Mouse (Mus musculus) forebrain, embryonic 14.5 days (tissue): ENCODE data around the gene Wbp1. TPM values are rescaled to one million over a fixed set of nuclear protein-coding genes. Genes with fewer than 3 reads are reported as not detected.

Source experiments
- ATAC-seq: fragments of 200-750 bp; cut with Nextera tagmentation; 2 replicates; pipeline ENCODE4 v1.8.0; 2017; ENCODE audit warnings: mild to moderate bottlenecking, moderate library complexity
- DNase-seq: peaks from one replicate; pipeline ENCODE4 v3.0.0-alpha.2; 2015; ENCODE audit warnings: low spot score
- H3K27ac ChIP-seq: fragments of 300-500 bp; sonication (generic); 2 replicates; pipeline ENCODE4 v1.5.1; 2014; ENCODE audit warnings: low read depth, mild to moderate bottlenecking, control low read depth, low read length, moderate library complexity
- H3K27me3 ChIP-seq: fragments of 300-500 bp; sonication (generic); replicated peaks from 2 replicates; pipeline ENCODE4 v1.6.1; 2014; ENCODE audit warnings: low read length, control low read depth, mixed read lengths; ENCODE audit not compliant: control insufficient read depth, insufficient read depth
- H3K36me3 ChIP-seq: fragments of 300-500 bp; sonication (generic); 2 replicates; pipeline ENCODE4 v1.6.1; 2014; ENCODE audit warnings: low read length, control low read depth; ENCODE audit not compliant: control insufficient read depth, insufficient read depth
- H3K4me1 ChIP-seq: fragments of 300-500 bp; sonication (generic); 2 replicates; pipeline ENCODE4 v1.6.1; 2014; ENCODE audit warnings: antibody characterized with exemption, low read length, control low read depth; ENCODE audit not compliant: control insufficient read depth, insufficient read depth
- H3K4me2 ChIP-seq: fragments of 300-500 bp; sonication (generic); 2 replicates; pipeline ENCODE4 v1.6.1; 2014; ENCODE audit warnings: mild to moderate bottlenecking, control low read depth, low read length
- H3K4me3 ChIP-seq: fragments of 300-500 bp; sonication (generic); 2 replicates; pipeline ENCODE4 v1.5.1; 2014; ENCODE audit warnings: low read depth, low read length, control low read depth
- H3K9ac ChIP-seq: fragments of 300-500 bp; sonication (generic); 2 replicates; pipeline ENCODE4 v1.6.1; 2014; ENCODE audit warnings: mild to moderate bottlenecking, low read length, control low read depth, moderate library complexity
- H3K9me3 ChIP-seq: fragments of 300-500 bp; sonication (generic); replicated peaks from 2 replicates; pipeline ENCODE4 v1.6.1; 2016; ENCODE audit warnings: low read length, control low read depth, mixed read lengths; ENCODE audit not compliant: control insufficient read depth
- WGBS: fragments of 180-500 bp; shearing (Covaris S2); extraction: QIAGEN DNeasy Blood & Tissue Kit; methylation state at CpG from one replicate; pipeline ENCODE4 v1.1.7; 2014; 5-methylcytosine and 5-hydroxymethylcytosine counted together
- polyA plus RNA-seq: library from polyadenylated mRNA; unstranded; fragments of >200 nt; fragmentation: Nextera tagmentation; extraction: Ambion mirVana; gene quantifications from 2 replicates; pipeline ENCODE4 v1.2.1, GENCODE M21; 2014

The Wbp1 gene
- 197 and 214 TPM in 2 replicates for polyA plus RNA-seq

GRCm38 (mm10) chr6:83120930-83121862 lies at the start of gene Wbp1:
TSS of gene Wbp1 (minus strand) at chr6:83121559.
- ATAC-seq (peak; percentile 95), DNase-seq (peak; percentile 99)
- no peaks in the 10 kb centered on the region for H3K27me3 ChIP-seq
- H3K4me3 ChIP-seq = peak within 1 kb of the TSS; percentile 65
- H3K36me3 ChIP-seq = peaks cover 34% of the 10 kb centered on the region
- peak within 1 kb of the TSS; percentile 95 for H3K9ac ChIP-seq
- peaks cover 26% of the 10 kb centered on the region for H3K4me1 ChIP-seq
- WGBS = under 1% methylated on average over 38 of the region's 38 CpGs
- peak within 1 kb of the TSS; percentile 98 for H3K27ac ChIP-seq
- H3K4me2 ChIP-seq = peak within 1 kb of the TSS; percentile 94
- no peaks in the 10 kb centered on the region for H3K9me3 ChIP-seq

DNA sequence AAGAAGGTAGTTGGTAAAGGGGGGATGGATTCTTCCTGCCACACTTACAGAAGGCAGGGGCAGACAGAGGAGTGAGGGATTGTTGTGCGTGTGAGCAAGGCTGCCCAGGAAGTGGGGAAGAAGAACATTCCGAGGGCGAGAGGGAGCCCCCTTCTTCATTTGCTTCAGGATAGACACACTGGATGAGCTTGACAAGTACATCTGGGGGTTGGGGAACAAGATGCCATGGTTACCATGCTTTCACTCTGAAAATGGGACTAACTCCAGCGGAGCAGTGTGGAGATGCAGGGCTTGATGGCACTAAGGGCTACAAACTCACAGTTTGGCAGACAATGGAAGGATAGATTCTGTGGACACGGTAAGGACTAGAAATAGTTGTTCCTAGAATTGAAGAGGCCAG lies 49.7 kb upstream of the Wbp1 start:
- ATAC-seq (no peak), DNase-seq (no peak)
- Histone ChIP-seq H3K36me3 (no peaks in the 10 kb centered on the region; the same call in 1 of the 2 replicates), H3K4me1 (peaks cover 9% of the 10 kb centered on the region; the same call in 1 of the 2 replicates), H3K4me2 (peak overlapping the region; percentile 30), H3K27me3 (no peaks in the 10 kb centered on the region), H3K9me3 (no peaks in the 10 kb centered on the region), H3K27ac (no peak overlapping the region), H3K9ac (no peak overlapping the region), H3K4me3 (no peak overlapping the region)
- 86% methylated on average over 5 of the region's 5 CpGs for WGBS

GRCm38 (mm10) chr6:83169872-83170271 lies 48.5 kb upstream of the Wbp1 start:
- Histone ChIP-seq H3K27me3 (no peaks in the 10 kb centered on the region), H3K9ac (no peak overlapping the region), H3K27ac (no peak overlapping the region), H3K4me2 (no peak overlapping the region), H3K4me1 (peaks cover 14% of the 10 kb centered on the region), H3K4me3 (no peak overlapping the region), H3K9me3 (no peaks in the 10 kb centered on the region), H3K36me3 (no peaks in the 10 kb centered on the region; the same call in 1 of the 2 replicates)
- ATAC-seq (no peak), DNase-seq (no peak)
- 88% methylated on average over 5 of the region's 5 CpGs for WGBS

DNA sequence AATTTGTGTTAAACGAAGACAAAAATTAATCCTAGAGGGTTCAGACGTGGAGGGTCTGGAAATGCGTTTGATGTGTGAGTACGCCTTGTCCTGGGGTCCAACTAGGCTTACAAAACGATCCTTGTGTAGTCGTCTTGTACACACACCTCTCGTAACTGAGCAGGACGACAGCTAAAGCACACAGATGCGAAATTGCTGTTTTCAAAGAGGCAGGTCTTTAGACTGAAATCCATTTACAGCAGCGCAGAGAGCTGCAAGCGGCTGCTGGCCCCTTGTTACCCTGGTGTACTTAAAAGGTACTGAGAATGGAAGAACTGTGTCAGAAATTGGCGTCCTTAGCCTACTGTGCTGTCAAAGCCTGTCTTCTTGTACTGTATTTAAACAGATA lies 44.9 kb upstream of the Wbp1 start:
- H3K27ac ChIP-seq = peak overlapping the region; percentile 85; the same call in 1 of the 2 replicates
- ATAC-seq (peak; percentile 11), DNase-seq (no peak)
- peak overlapping the region; percentile 89 for H3K4me3 ChIP-seq
- H3K4me2 ChIP-seq = peak overlapping the region; percentile 88
- H3K9ac ChIP-seq = peak overlapping the region; percentile 90
- H3K4me1 ChIP-seq = peaks cover 16% of the 10 kb centered on the region
- no peaks in the 10 kb centered on the region for H3K36me3 ChIP-seq
- 1% methylated on average over 12 of the region's 12 CpGs for WGBS
- no peaks in the 10 kb centered on the region for H3K9me3 ChIP-seq
- peaks cover 23% of the 10 kb centered on the region for H3K27me3 ChIP-seq

DNA sequence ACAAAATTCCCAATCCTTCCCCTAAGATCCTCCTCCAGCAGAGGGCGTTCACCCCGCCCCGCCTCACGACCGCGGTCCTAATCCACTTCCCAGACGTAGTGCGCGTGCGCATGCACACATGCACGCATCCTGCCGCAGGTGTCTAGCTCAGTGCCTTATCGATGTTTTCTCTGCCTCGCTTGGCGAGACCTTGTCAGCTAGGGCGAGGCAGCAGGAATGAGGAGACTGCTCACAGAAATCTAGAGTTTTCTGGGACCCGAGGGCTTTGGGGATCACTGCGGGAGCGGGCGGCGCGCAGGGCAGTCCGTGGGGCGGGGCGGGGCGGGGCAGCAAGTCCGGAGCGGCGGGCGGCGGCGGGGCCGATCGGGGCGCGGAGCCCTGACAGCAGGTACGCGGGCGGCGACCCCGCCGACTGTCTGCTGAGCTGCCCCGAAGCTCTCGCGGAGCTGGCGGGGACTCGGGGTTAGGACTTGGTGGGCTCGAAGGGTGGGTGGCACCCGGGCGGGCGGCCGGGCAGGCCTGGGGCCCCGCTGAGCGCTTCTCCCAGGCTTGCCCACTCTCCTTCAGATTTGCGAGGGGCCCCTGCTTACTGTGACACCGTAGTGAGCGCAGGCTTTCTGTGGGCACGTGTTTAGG lies 44.4 kb upstream of the Wbp1 start, which contains the start of gene Dctn1:
Dctn1 (plus strand) TSS at position 314 of the 636 bp plus-strand sequence.
- ATAC-seq (peak; percentile 91), DNase-seq (peak; percentile 97)
- Histone ChIP-seq H3K36me3 (no peaks in the 10 kb centered on the region), H3K4me2 (peak within 1 kb of the TSS; percentile 88), H3K27ac (peak within 1 kb of the TSS; percentile 85), H3K4me1 (peaks cover 16% of the 10 kb centered on the region), H3K9me3 (no peaks in the 10 kb centered on the region), H3K27me3 (peaks cover 28% of the 10 kb centered on the region), H3K9ac (peak within 1 kb of the TSS; percentile 90), H3K4me3 (peak within 1 kb of the TSS; percentile 89)
- WGBS = under 1% methylated on average over 58 of the region's 58 CpGs

- H3K9me3 ChIP-seq = no peaks in the 10 kb centered on the region
- peak overlapping the region; percentile 90 for H3K9ac ChIP-seq
- peak overlapping the region; percentile 88 for H3K4me2 ChIP-seq
- DNase-seq (no peak), ATAC-seq (peak; percentile 54)
- 4% methylated on average over 6 of the region's 6 CpGs for WGBS
- peaks cover 34% of the 10 kb centered on the region for H3K27me3 ChIP-seq
- H3K36me3 ChIP-seq = no peaks in the 10 kb centered on the region
- peaks cover 16% of the 10 kb centered on the region for H3K4me1 ChIP-seq
- H3K4me3 ChIP-seq = peak overlapping the region; percentile 89
- H3K27ac ChIP-seq = no peak overlapping the region
Observed at GRCm38 (mm10) chr6:83165026-83165606, 43.8 kb upstream of the Wbp1 start.

DNA sequence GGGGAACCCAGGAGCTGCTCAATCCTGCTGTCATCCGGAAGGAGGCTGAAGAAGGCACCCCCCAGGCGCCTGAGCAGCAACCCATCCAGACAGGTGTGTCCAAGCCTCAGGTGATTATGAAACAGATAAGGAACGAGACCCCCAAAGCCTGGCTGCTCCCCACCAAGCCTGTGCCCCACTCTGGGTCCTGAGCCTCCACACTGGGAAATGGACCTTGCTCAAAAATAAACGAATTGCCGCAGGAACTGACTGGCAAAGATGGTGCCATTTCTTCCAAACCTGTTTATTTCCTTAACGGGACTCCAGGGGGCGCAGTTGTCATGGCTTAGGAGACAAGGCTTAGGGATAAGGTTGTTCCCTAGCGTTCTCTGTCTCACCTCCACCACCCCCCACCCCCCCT lies 41.3 kb upstream of the Wbp1 start:
- Histone ChIP-seq H3K27ac (no peak overlapping the region), H3K9me3 (no peaks in the 10 kb centered on the region), H3K9ac (peak overlapping the region; percentile 37), H3K4me2 (peak overlapping the region; percentile 41), H3K36me3 (no peaks in the 10 kb centered on the region), H3K27me3 (peaks cover 36% of the 10 kb centered on the region), H3K4me3 (peak overlapping the region; percentile 18; the same call in 1 of the 2 replicates), H3K4me1 (peaks cover 16% of the 10 kb centered on the region)
- DNase-seq = peak; percentile 73
- WGBS = 0% methylated on average over 8 of the region's 8 CpGs
- no peak for ATAC-seq

DNA sequence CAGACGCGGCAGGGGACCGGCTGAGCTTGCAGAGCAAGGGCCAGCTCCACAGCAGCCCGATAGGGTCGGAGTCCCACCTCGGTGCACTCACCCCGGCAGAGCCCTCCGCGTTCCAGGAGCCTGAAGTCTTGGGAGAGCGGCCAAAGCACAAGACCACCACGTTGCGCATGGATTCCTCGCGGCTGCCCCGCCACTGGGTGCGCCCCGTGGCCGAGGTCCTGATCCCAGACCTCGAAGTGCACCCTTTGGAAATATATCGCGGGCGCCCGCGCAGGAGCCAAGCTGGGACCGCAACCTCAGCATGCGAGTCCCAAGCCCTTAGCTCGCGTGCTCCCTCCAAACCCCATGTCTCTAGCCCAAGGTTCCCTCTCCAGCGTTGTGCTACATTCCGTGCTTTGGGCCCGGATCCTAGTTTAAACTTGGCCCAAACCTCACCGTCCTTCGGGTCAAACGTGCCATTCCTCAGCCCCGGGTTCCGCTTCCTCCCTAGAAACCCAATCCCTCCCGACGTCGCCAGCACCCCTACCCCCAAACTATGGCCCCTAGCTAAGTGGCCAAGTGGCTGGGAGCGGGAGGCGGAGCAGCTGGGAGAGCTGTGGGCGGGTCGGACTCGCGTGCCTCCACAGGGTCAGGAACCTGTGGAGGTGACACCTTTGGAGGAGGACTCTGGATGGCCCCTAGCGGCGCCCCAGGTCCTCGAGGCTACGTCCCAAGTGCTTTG lies 40.7 kb upstream of the Wbp1 start:
- no peak for DNase-seq
- Histone ChIP-seq H3K4me1 (peaks cover 14% of the 10 kb centered on the region), H3K4me2 (peak overlapping the region; percentile 41), H3K36me3 (no peaks in the 10 kb centered on the region), H3K27ac (no peak overlapping the region), H3K9ac (peak overlapping the region; percentile 37), H3K27me3 (peaks cover 36% of the 10 kb centered on the region), H3K4me3 (peak overlapping the region; percentile 18), H3K9me3 (no peaks in the 10 kb centered on the region)
- WGBS = under 1% methylated on average over 49 of the region's 49 CpGs
- ATAC-seq = no peak
